Mouse (Mus musculus): ENCODE results near the gene Acrbp. TPM values are rescaled to one million over a fixed set of nuclear protein-coding genes. Genes with fewer than 3 reads are reported as not detected.

Gene Acrbp
- total and polyA plus RNA-seq, 2 experiments from 2014 or later = 11.3 to 13.8 TPM

DNA sequence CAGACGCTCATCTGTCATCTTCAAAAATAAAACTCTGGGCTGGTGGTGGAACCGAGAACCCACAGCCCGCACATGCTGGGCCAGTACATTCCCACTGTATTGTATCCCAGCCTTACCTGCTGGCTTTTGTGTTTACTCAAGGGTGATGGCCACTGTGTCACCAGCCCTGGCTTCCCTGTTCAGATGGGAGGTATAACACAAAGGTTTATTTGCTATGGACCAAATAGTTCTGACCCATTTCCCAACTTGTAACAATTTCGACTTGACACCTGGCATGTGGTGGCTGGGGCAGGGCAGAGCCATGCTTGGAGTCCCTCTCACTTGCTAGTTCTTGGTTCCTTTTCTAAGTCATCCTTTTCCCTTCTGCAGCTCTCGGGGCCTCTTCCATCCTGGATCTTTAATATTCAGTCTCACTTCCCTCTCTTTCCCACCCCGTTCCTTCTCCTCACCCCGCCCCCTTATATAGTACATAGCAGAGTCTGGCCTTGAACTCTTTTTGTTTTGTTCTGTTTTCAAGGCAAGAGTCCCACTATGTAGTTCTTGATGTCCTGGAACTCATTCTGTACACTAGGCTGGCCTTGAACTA is 33.4 kb downstream of the Acrbp start:
- Histone ChIP-seq H3K9me3 (ENCODE audit: low read length) (no peaks in the 10 kb centered on the region), H3K27me3 (ENCODE audit: insufficient read depth, low read length) (no peaks in the 10 kb centered on the region), H3K4me3 (ENCODE audit: low read depth, low read length) (no peak overlapping the region), H3K4me1 (ENCODE audit: insufficient read depth) (peaks cover 8% of the 10 kb centered on the region; the same call in 1 of the 2 replicates), H3K4me2 (ENCODE audit: low read depth) (no peak overlapping the region), H3K27ac (ENCODE audit: low read depth, low read length) (no peak overlapping the region), H3K9ac (no peak overlapping the region), H3K36me3 (ENCODE audit: insufficient read depth) (no peaks in the 10 kb centered on the region)
- no peak for TF ChIP-seq CTCF (IDR thresholded peaks at IDR 0.05; ENCODE audit: low read depth)
- WGBS = 86% methylated on average over 7 of the region's 7 CpGs
- ATAC-seq (no peak), DNase-seq (no peak)

DNA sequence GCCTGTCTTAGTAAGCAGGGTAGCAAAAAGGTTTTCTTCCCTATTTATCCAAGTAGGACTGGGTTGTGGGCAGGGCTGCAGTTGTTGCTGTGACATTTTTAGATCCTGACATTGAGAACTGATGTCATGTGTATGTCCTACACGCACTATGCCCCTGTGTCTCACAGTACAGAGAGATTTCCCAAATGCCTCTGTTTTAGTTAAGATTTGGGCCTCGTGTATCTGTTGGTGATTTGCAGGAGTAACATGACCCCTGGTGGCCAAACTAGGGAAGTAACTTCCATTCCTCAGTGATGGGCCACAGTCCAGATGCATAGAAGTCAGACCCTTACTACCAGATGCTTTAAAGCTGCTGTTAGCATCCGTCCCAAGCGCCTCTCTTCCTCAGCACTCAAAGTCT is 34.9 kb downstream of the Acrbp start:
- Histone ChIP-seq H3K27ac (ENCODE audit: low read depth, low read length) (no peak overlapping the region), H3K9ac (no peak overlapping the region), H3K27me3 (ENCODE audit: insufficient read depth, low read length) (no peaks in the 10 kb centered on the region), H3K4me1 (ENCODE audit: insufficient read depth) (peaks cover 18% of the 10 kb centered on the region), H3K36me3 (ENCODE audit: insufficient read depth) (no peaks in the 10 kb centered on the region), H3K4me3 (ENCODE audit: low read depth, low read length) (no peak overlapping the region), H3K9me3 (ENCODE audit: low read length) (no peaks in the 10 kb centered on the region), H3K4me2 (ENCODE audit: low read depth) (no peak overlapping the region)
- ATAC-seq (peak; percentile 15), DNase-seq (peak; percentile 85)
- peak; percentile 94 for TF ChIP-seq CTCF (IDR thresholded peaks at IDR 0.05; ENCODE audit: low read depth)
- 7% methylated on average over 4 of the region's 4 CpGs for WGBS

DNA sequence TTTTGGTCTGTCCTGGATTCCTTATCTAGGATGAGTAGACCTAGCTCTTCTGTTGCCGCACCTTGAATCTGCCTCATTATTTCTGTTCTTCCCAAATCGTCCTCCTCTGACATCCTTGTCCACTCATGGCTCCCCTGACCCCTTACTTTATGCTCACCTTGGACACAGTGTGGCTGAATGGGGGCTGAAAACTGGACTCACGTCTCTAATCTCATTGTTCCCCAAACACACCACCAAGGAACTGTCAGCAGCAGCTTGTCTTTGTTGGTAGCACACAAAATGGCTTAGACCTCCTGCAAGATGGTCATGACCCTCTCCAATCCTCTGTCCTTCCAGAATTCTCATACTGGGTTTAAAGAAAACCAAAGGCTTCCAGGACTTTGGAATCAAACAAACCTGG is 38.4 kb downstream of the Acrbp start:
- ATAC-seq = no peak

DNA sequence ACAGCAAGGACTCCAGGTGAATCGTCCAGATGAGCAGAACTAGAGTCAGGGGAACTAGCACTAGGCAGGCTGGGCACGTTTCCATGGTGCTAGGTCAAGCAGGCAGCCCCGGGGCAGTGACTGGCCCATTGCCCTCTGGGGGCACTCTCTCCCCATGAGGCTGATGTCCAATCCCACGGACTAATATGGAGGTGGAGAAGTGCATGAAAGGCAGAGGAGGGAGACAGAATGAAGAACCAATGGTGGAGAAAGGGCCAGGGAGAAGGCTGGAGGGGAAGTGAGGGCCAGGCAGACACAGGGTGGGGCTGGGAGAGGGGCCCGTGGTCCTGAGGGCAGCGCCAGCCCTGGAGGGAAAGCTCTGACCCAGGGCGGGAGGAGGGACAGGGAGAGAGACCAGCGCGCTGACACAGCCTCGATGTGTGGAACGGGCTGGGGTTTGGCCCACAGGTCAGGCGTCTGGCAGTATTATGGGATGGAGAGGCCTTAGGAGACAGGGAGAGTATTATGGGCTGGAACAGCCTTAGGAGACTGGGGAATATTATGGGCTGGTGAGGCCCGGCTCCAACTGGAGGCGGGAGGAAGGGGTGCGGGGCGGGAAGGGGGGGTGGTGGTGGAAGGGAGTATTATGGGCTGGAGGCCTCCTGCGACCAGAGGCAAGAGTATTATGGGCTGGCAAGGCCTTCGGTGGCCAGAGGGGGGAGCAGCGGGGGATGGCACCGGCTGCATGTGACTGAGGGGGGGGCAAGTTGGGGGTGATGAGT is 39.3 kb downstream of the Acrbp start:
- peak; percentile 88 for DNase-seq
- Histone ChIP-seq H3K9ac (peak overlapping the region; percentile 50), H3K27ac (ENCODE audit: low read depth, low read length) (peak overlapping the region; percentile 94), H3K36me3 (ENCODE audit: insufficient read depth) (no peaks in the 10 kb centered on the region), H3K4me1 (ENCODE audit: insufficient read depth) (peaks cover 21% of the 10 kb centered on the region), H3K4me3 (ENCODE audit: low read depth, low read length) (no peak overlapping the region), H3K4me2 (ENCODE audit: low read depth) (peak overlapping the region; percentile 53), H3K9me3 (ENCODE audit: low read length) (no peaks in the 10 kb centered on the region), H3K27me3 (ENCODE audit: insufficient read depth, low read length) (no peaks in the 10 kb centered on the region)
- peak; percentile 83 for ATAC-seq
- peak; percentile 32 for TF ChIP-seq CTCF (IDR thresholded peaks at IDR 0.05; ENCODE audit: low read depth)
- WGBS = 2% methylated on average over 19 of the region's 20 CpGs

More for the DNA sequence above, 38.4 kb downstream of the Acrbp start:
- H3K4me3 ChIP-seq (ENCODE audit: low read depth, low read length) = no peak overlapping the region
- H3K9me3 ChIP-seq (ENCODE audit: low read length) = no peaks in the 10 kb centered on the region
- H3K36me3 ChIP-seq (ENCODE audit: insufficient read depth) = no peaks in the 10 kb centered on the region
- H3K4me1 ChIP-seq (ENCODE audit: insufficient read depth) = peaks cover 21% of the 10 kb centered on the region
- no peak for TF ChIP-seq CTCF (IDR thresholded peaks at IDR 0.05; ENCODE audit: low read depth)
- H3K27ac ChIP-seq (ENCODE audit: low read depth, low read length) = peak overlapping the region; percentile 94
- no peak for DNase-seq
- H3K9ac ChIP-seq = no peak overlapping the region
- WGBS = 83% methylated on average over 3 of the region's 3 CpGs
- H3K27me3 ChIP-seq (ENCODE audit: insufficient read depth, low read length) = no peaks in the 10 kb centered on the region
- H3K4me2 ChIP-seq (ENCODE audit: low read depth) = no peak overlapping the region

DNA sequence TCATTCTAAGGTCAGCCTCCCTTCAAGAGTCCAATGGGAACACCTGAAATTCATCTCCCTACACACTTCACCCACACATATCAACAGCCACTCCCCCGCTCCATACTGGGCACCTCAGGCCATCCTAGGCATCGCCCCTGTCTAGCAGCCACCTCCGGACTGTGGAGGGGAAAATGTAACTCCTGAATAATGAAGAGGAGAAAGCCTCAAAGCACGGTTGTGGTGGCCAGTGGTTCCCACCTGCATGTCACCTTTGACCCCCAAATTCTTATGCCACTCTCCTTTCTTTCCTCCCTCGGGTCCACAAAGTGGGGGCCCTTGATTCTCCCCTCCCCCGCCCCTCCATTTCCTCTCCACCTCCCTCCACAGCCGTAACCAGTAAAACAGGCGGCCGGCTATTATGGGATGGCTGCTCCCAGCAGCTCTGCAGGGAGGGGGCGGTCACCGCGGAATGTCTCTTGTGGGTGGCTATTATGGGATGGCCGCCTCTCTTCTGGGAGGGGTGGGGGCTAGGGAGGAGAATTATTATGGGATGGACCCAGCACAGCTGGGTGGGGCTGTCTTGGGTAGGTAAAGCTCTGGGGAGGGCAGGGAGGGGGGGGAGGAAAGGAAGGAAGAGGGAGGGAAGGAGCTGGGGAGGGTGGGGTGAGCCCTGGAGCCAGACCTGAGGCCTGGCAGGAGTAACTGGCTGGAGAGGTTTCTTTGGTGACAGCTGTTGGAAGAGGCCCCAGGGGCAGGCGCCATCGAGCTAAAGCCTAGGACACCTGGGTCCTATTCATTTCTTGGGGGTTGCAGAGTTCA is 40.2 kb downstream of the Acrbp start:
- no peaks in the 10 kb centered on the region for H3K9me3 ChIP-seq (ENCODE audit: low read length)
- ATAC-seq (peak; percentile 65), DNase-seq (peak; percentile 88)
- H3K27ac ChIP-seq (ENCODE audit: low read depth, low read length) = peak overlapping the region; percentile 94
- H3K9ac ChIP-seq = peak overlapping the region; percentile 55
- 2% methylated on average over 15 of the region's 15 CpGs for WGBS
- peaks cover 21% of the 10 kb centered on the region for H3K4me1 ChIP-seq (ENCODE audit: insufficient read depth)
- H3K4me2 ChIP-seq (ENCODE audit: low read depth) = peak overlapping the region; percentile 53
- no peaks in the 10 kb centered on the region for H3K27me3 ChIP-seq (ENCODE audit: insufficient read depth, low read length)
- H3K4me3 ChIP-seq (ENCODE audit: low read depth, low read length) = peak overlapping the region; percentile 18; the same call in 1 of the 2 replicates
- TF ChIP-seq CTCF (IDR thresholded peaks at IDR 0.05; ENCODE audit: low read depth) = no peak
- H3K36me3 ChIP-seq (ENCODE audit: insufficient read depth) = no peaks in the 10 kb centered on the region

DNA sequence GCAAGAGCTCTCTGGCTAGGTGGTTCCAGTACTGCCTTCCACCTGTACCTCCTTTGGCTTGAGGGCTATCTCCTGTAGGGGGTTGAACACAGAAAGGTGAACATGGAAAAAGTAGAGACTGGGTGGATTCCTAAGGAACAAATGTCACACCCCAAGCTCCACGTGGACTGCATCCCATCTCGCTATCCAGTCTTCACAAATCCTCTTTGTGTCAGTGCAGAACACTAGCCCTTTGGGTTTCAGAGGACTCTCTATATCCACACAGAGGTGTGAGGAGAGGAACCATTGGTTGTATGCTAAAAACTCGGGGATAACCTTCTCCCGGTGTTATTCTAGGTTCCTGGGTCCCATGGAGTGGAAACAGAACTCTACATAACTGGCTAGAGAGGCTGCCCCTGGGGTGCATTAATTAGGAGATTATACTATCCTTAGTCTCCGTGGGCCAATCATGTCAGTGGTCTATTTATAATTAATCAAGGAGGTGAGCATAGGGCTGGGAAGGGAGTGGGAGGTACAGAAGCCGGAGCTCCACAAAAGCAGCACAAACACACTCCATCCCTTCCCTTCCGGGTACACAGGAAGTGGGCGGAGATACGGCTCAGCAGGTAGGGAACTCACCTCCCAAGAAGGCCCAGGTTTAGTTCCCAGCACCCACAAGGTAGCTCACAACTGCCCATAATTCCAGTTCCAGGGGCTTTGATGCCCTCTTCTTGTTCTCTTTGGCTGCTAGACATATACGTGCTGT is 41.0 kb downstream of the Acrbp start:
- H3K27me3 ChIP-seq (ENCODE audit: insufficient read depth, low read length) = no peaks in the 10 kb centered on the region
- 48% methylated on average over 10 of the region's 10 CpGs for WGBS
- H3K36me3 ChIP-seq (ENCODE audit: insufficient read depth) = no peaks in the 10 kb centered on the region
- H3K4me3 ChIP-seq (ENCODE audit: low read depth, low read length) = 0 out of 2 replicates have a peak overlapping the region, but pooled peaks have one; percentile 18
- H3K27ac ChIP-seq (ENCODE audit: low read depth, low read length) = peak overlapping the region; percentile 94
- peak overlapping the region; percentile 53 for H3K4me2 ChIP-seq (ENCODE audit: low read depth)
- ATAC-seq (no peak), DNase-seq (no peak)
- no peaks in the 10 kb centered on the region for H3K9me3 ChIP-seq (ENCODE audit: low read length)
- H3K9ac ChIP-seq = peak overlapping the region; percentile 55
- H3K4me1 ChIP-seq (ENCODE audit: insufficient read depth) = peaks cover 21% of the 10 kb centered on the region
- TF ChIP-seq CTCF (IDR thresholded peaks at IDR 0.05; ENCODE audit: low read depth) = no peak

All from forebrain, postnatal 0 days (tissue).